Mouse (Mus musculus) heart, embryonic 14.5 days (tissue): ENCODE data around the gene Wapl. TPM values are rescaled to one million over a fixed set of nuclear protein-coding genes. Genes with fewer than 3 reads are reported as not detected.

ENCODE experiments used
- ATAC-seq: fragments of 200-750 bp; cut with Nextera tagmentation; 2 replicates; pipeline ENCODE4 v1.8.0; 2017; ENCODE audit warnings: low read depth, moderate TSS enrichment; ENCODE audit not compliant: insufficient number of reproducible peaks, insufficient read depth, low FRiP score
- H3K27ac ChIP-seq, 2 experiments: fragments of 200-500 bp in 1 of 2; fragments of 300-500 bp in 1 of 2; sonication (generic) in 1 of 2; replicated peaks in 1 of 2; 2 replicates each; pipeline ENCODE4 v1.5.1; 2012 to 2014; ENCODE audit warnings: low read depth in 2 of 2, low read length in 2 of 2, control low read depth in 1 of 2, mild to moderate bottlenecking in 1 of 2, mixed read lengths in 1 of 2; ENCODE audit not compliant: control insufficient read depth in 1 of 2, insufficient read depth in 1 of 2
- H3K27me3 ChIP-seq: fragments of 300-500 bp; sonication (generic); 2 replicates; pipeline ENCODE4 v1.6.1; 2014; ENCODE audit warnings: mild to moderate bottlenecking, low read length, control low read depth; ENCODE audit not compliant: control insufficient read depth, insufficient read depth
- H3K36me3 ChIP-seq: fragments of 300-500 bp; sonication (generic); 2 replicates; pipeline ENCODE4 v1.6.1; 2014; ENCODE audit warnings: mild to moderate bottlenecking, control low read depth, low read length, mixed read lengths; ENCODE audit not compliant: control insufficient read depth, insufficient read depth
- H3K4me1 ChIP-seq, 2 experiments: fragments of 200-500 bp in 1 of 2; fragments of 300-500 bp in 1 of 2; sonication (generic) in 1 of 2; 2 replicates each; pipeline ENCODE4 v1.6.1; 2012 to 2014; ENCODE audit warnings: low read length in 2 of 2, control low read depth in 1 of 2, mixed read lengths in 1 of 2; ENCODE audit not compliant: control insufficient read depth in 2 of 2, insufficient read depth in 2 of 2
- H3K4me2 ChIP-seq: fragments of 300-500 bp; sonication (generic); 2 replicates; pipeline ENCODE4 v1.6.1; 2014; ENCODE audit warnings: mild to moderate bottlenecking, low read length
- H3K4me3 ChIP-seq, 2 experiments: fragments of 200-500 bp in 1 of 2; fragments of 300-500 bp in 1 of 2; sonication (generic) in 1 of 2; 2 replicates each; pipeline ENCODE4 v1.5.1; 2012 to 2014; ENCODE audit warnings: low read length in 2 of 2, mild to moderate bottlenecking in 2 of 2, control low read depth in 1 of 2, low read depth in 1 of 2, moderate library complexity in 1 of 2; ENCODE audit not compliant: control insufficient read depth in 1 of 2, insufficient read depth in 1 of 2
- H3K9ac ChIP-seq: fragments of 300-500 bp; sonication (generic); 2 replicates; pipeline ENCODE4 v1.6.1; 2014; ENCODE audit warnings: mild to moderate bottlenecking, low read length
- H3K9me3 ChIP-seq: fragments of 300-500 bp; sonication (generic); 2 replicates; pipeline ENCODE4 v1.6.1; 2016; ENCODE audit warnings: low read length, control low read depth; ENCODE audit not compliant: control insufficient read depth
- WGBS: fragments of 180-500 bp; shearing (Covaris S2); extraction: QIAGEN DNeasy Blood & Tissue Kit; methylation state at CpG from one replicate; pipeline ENCODE4 v1.1.7; 2014; 5-methylcytosine and 5-hydroxymethylcytosine counted together
- polyA plus RNA-seq: library from polyadenylated mRNA; unstranded; fragments of >200 nt; fragmentation: Nextera tagmentation; extraction: Ambion mirVana; gene quantifications from 2 replicates; pipeline ENCODE4 v1.2.1, GENCODE M21; 2014

Wapl gene
- polyA plus RNA-seq, 1 experiment from 2014 or later = 19.9 TPM

DNA sequence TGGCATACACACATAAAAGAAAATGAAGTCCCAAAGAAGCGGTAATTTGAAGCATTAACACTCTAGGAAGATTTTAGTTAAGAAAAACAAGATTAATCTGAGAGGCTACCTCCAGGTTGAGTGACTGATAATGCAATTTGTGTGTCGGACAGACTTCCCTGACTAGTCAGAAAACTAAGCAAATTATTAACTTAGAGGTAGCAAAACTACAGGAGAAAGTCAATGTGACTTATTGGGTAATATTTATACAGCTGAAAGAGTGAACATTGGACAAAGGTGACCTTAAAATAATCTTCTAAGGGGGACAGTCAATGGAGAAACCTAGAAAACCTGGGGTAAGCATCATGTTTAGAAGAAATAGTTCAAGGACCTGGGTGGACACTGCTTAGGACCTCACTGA lies 86.2 kb downstream of the Wapl start:
- ATAC-seq = no peak
- no peaks in the 10 kb centered on the region for H3K27me3 ChIP-seq
- H3K9me3 ChIP-seq = peaks cover 6% of the 10 kb centered on the region
- no peak overlapping the region for H3K9ac ChIP-seq
- H3K27ac ChIP-seq = no peak overlapping the region
- H3K36me3 ChIP-seq = no peaks in the 10 kb centered on the region
- peaks cover 3 to 8% of the 10 kb centered on the region in 2 experiments; a peak in 3 of 4 replicates for H3K4me1 ChIP-seq
- H3K4me3 ChIP-seq = no peak overlapping the region
- H3K4me2 ChIP-seq = no peak overlapping the region
- 65% methylated on average over 2 of the region's 2 CpGs for WGBS

DNA sequence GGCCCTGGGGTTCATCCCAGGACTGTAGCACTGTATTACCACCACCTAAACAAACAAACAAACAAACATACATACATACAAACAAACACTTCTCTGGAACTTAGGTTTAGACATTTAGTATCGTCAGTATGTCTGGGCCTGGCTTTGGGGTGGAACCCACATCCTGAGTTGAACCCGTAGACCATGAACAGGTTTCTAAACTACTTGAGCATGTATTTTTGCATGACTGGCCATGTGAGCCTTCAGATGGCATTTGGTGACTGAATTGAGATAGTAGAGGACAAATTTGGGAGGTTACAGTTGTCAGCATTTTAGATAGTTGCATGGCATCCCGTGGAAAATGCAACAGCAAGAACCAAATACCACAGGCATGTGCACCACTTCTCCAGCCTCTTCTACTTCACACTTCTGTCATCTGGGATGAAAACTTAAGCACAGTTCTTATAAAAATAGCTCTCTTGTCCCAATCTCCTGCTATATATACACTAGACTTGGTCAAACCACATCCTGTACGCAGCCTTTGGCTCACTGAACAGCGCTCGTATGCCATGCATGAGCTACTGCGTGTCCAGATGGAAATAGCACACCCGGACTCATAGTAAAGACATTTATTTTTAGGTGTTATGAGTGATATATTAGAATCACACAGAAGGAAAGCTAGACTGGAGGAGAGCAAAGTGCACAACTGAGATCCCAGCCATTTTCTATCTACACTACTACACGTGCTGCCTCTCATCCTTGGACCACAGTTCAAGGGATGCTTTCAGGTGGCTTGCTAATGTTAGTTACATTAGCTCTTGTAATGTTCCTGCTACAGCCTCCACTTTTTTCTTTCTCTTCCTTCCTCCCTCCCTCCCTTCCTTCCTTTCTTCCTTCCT lies 87.6 kb downstream of the Wapl start:
- no peak for ATAC-seq
- H3K36me3 ChIP-seq = no peaks in the 10 kb centered on the region
- H3K9me3 ChIP-seq = peaks cover 6% of the 10 kb centered on the region
- no peaks in the 10 kb centered on the region for H3K27me3 ChIP-seq
- no peak overlapping the region for H3K4me2 ChIP-seq
- H3K4me3 ChIP-seq = no peak overlapping the region
- H3K27ac ChIP-seq = no peak overlapping the region
- 84% methylated on average over 9 of the region's 9 CpGs for WGBS
- H3K4me1 ChIP-seq = peaks cover 3 to 8% of the 10 kb centered on the region in 2 experiments; a peak in 3 of 4 replicates
- no peak overlapping the region for H3K9ac ChIP-seq

DNA sequence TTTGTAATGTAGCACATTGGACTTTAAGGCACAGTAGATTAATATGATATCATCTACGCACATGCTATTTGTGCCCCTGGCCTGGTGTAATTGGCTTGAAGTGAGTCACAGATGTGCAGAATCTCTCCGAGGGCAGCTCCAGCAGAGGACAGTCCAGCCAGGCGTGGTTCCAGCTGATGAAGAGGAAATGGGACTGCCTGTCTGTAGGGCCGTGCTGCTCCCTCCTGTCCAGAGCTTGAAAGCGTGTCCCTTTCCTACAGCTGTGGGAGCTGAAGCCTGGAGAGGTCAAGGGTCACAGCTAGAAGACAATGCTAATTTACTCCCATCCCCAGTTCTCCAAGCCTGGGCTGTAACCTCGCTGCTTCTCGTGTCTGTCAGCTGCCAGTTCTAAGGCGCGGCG lies 89.0 kb downstream of the Wapl start:
- H3K27me3 ChIP-seq = no peaks in the 10 kb centered on the region
- H3K4me3 ChIP-seq = no peak overlapping the region
- H3K4me2 ChIP-seq = no peak overlapping the region
- peaks cover 6% of the 10 kb centered on the region for H3K9me3 ChIP-seq
- H3K27ac ChIP-seq = no peak overlapping the region
- no peaks in the 10 kb centered on the region for H3K36me3 ChIP-seq
- ATAC-seq = no peak
- H3K4me1 ChIP-seq = peaks cover 3 to 8% of the 10 kb centered on the region in 2 experiments; a peak in 3 of 4 replicates
- H3K9ac ChIP-seq = no peak overlapping the region
- 61% methylated on average over 10 of the region's 10 CpGs for WGBS

DNA sequence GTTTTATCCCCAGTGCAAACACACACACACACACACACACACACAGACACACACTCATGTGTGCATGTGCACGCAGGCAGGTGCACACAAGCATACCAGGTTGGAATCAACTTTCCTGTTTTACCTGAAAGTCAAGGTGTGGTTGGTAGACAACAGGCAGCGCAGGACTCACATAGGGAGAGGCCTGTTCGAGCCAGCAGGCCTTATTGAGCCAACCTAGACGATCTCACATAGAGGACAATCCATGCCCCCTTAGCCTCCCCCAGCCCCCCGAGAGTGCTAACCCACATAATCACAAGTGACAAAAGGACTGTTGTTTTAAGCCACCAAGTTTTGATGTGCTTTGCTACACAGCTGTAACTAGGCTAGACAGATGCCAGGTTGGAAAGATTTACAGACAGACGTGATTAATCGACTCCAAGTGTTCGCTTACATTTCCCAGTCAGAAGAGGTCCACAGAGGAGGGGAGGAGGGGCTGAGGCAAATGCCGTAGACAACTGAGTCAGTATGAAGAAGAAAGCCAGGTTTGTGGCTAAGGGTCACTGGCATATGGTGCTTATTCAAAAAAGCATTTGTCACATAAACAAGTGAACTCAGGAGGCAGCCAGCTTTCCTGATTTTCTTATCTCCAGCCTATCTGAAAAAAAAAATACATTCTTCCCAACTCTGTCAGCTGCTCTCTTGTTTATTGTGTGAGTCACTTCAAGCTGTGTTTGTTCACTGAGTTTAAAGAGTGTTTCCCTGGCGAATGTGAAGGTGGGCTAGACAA lies 90.2 kb downstream of the Wapl start:
- Histone ChIP-seq H3K4me1 (peaks cover 3 to 13% of the 10 kb centered on the region in 2 experiments), H3K27me3 (no peaks in the 10 kb centered on the region), H3K36me3 (no peaks in the 10 kb centered on the region), H3K9me3 (peaks cover 6% of the 10 kb centered on the region), H3K4me3 (no peak overlapping the region), H3K9ac (no peak overlapping the region), H3K4me2 (no peak overlapping the region), H3K27ac (no peak overlapping the region)
- ATAC-seq = no peak
- WGBS = 53% methylated on average over 10 of the region's 10 CpGs

DNA sequence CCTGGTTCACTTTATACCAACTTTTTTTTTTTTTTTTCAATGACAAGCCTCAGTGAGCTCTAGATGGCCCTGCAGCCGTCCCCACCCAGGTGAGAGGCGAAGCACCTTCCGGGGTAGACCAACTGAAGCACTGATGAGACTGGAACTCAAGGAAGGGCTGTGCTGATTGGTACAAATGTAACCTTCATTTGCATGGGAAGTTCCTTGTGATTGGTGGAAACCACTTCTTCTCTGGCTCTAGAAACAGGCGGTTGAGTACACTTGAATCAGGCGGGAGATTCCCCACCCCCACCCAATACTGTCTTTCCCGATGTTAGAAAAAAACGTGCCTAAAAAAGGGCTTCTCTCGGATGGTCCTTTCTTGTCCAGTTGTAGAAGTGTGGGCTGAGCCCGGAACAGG lies 91.2 kb downstream of the Wapl start:
- Histone ChIP-seq H3K4me3 (no peak overlapping the region), H3K4me2 (no peak overlapping the region), H3K27ac (no peak overlapping the region)

DNA sequence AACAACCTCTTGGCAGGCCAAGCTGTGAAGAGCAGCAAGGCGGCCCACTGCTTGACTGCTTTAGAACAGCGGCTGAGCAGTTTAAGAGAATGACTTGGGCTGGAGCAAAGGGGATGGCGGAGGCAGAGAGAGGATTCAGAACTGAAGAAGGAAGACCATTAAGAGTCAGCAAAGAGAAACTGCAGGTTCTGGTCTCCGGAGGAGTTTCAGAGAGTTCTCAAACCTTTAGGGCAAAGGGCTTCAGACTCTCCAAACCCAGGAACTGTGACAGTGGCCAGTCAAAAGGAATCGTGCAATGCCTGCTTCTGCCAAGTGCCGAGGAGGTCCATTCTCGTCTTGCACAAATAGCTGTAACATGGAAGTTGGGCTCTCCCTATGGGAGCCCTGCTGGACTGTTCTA lies 91.7 kb downstream of the Wapl start:
- peaks cover 6% of the 10 kb centered on the region for H3K9me3 ChIP-seq
- H3K27me3 ChIP-seq = no peaks in the 10 kb centered on the region; the same call in 1 of the 2 replicates
- 79% methylated on average over 7 of the region's 7 CpGs for WGBS
- ATAC-seq = no peak
- no peak overlapping the region for H3K4me3 ChIP-seq
- no peaks in the 10 kb centered on the region for H3K36me3 ChIP-seq
- no peak overlapping the region for H3K9ac ChIP-seq
- H3K4me2 ChIP-seq = no peak overlapping the region
- H3K4me1 ChIP-seq = peaks cover 4 to 6% of the 10 kb centered on the region in 2 experiments; a peak in 2 of 4 replicates
- no peak overlapping the region for H3K27ac ChIP-seq

More for the DNA sequence above, 91.2 kb downstream of the Wapl start:
- WGBS = 80% methylated on average over 9 of the region's 9 CpGs
- Histone ChIP-seq H3K9me3 (peaks cover 6% of the 10 kb centered on the region), H3K36me3 (no peaks in the 10 kb centered on the region), H3K4me1 (peaks cover 4 to 6% of the 10 kb centered on the region in 2 experiments; a peak in 2 of 4 replicates), H3K27me3 (no peaks in the 10 kb centered on the region), H3K9ac (no peak overlapping the region)
- ATAC-seq = no peak

DNA sequence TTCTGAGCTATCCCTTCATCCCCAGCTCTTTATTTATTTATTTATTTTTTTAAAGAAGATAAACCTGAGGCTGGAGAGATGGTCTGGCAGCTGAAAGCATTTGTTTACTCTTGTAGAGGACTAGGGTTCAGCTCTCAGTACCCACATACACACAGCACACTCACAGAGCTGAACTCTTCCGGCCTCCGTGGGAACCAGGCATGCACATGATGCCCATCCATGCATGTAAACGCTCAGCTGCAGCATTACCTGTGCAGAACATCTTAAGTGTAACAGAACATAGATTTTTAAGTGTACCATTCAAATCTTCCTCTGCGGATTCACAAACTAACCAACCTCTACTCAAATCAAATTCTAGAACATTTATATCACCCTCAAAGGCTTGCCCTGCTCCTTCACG lies 92.5 kb downstream of the Wapl start:
- WGBS = 93% methylated on average over 5 of the region's 5 CpGs
- no peak overlapping the region for H3K27ac ChIP-seq
- peaks cover 4% of the 10 kb centered on the region for H3K9me3 ChIP-seq
- no peak overlapping the region for H3K4me2 ChIP-seq
- H3K4me1 ChIP-seq = peaks cover 4 to 6% of the 10 kb centered on the region in 2 experiments; a peak in 2 of 4 replicates
- no peak for ATAC-seq
- H3K4me3 ChIP-seq = no peak overlapping the region
- no peaks in the 10 kb centered on the region for H3K36me3 ChIP-seq
- H3K9ac ChIP-seq = no peak overlapping the region
- no peaks in the 10 kb centered on the region; the same call in 1 of the 2 replicates for H3K27me3 ChIP-seq
